Mouse (Mus musculus): ENCODE measurements at regions not wholly inside any gene's neighbourhood (a gene's known extent, or its start where the extent isn't known, plus 50 kb on each side); places are given as distances from the start of the nearest gene placed in this dataset.
"Not testable (repeated sequence)": the region's sequence is repeated elsewhere in the genome, so short reads cannot be mapped to it uniquely, and the experiment has no call there.

- DNase-seq = no peak
These were observed 56.9 kb downstream of the Spata19 start for GRCm38 (mm10) chr9:27453476-27453875.

GRCm38 (mm10) chr9:27453924-27454652 lies 57.5 kb downstream of the Spata19 start:
- DNase-seq = peak in 1 of 2 experiments; percentile 11

GRCm38 (mm10) chr9:27458335-27459040 lies 61.9 kb downstream of the Spata19 start:
- DNase-seq = no peak

- no peak for DNase-seq
These were observed 64.4 kb downstream of the Spata19 start for GRCm38 (mm10) chr9:27461029-27461428.

- DNase-seq = no peak
These were observed 67.4 kb downstream of the Spata19 start for GRCm38 (mm10) chr9:27464006-27464405.

GRCm38 (mm10) chr9:27475468-27475867 lies 78.9 kb downstream of the Spata19 start:
- DNase-seq = no peak

- no peak for DNase-seq
These were observed 80.0 kb downstream of the Spata19 start for GRCm38 (mm10) chr9:27476636-27477035.

- DNase-seq = no peak
These were observed 80.6 kb downstream of the Spata19 start for GRCm38 (mm10) chr9:27477079-27477687.

GRCm38 (mm10) chr9:27478346-27478745 lies 81.7 kb downstream of the Spata19 start:
- DNase-seq = no peak

- no peak for DNase-seq
These were observed 105.2 kb downstream of the Spata19 start for GRCm38 (mm10) chr9:27501816-27502215.

- DNase-seq = no peak
These were observed 112.6 kb downstream of the Spata19 start for GRCm38 (mm10) chr9:27509157-27509556.

GRCm38 (mm10) chr9:27509711-27510110 lies 113.1 kb downstream of the Spata19 start:
- no peak for DNase-seq

GRCm38 (mm10) chr9:27511161-27511560 lies 114.6 kb downstream of the Spata19 start:
- DNase-seq = no peak

GRCm38 (mm10) chr9:27515427-27516110 lies 119.0 kb downstream of the Spata19 start:
- no peak for DNase-seq

GRCm38 (mm10) chr9:27518031-27518430 lies 121.4 kb downstream of the Spata19 start:
- DNase-seq = no peak

GRCm38 (mm10) chr9:27519711-27520110 lies 123.1 kb downstream of the Spata19 start:
- no peak for DNase-seq

- DNase-seq = peak in 1 of 2 experiments; percentile 1
These were observed 124.6 kb downstream of the Spata19 start for GRCm38 (mm10) chr9:27521181-27521580.

- DNase-seq = no peak
These were observed 130.1 kb downstream of the Spata19 start for GRCm38 (mm10) chr9:27526681-27527080.

- no peak for DNase-seq
These were observed 141.9 kb downstream of the Spata19 start for GRCm38 (mm10) chr9:27538480-27538879.

GRCm38 (mm10) chr9:27541585-27542151 lies 145.1 kb downstream of the Spata19 start:
- no peak for DNase-seq

GRCm38 (mm10) chr9:27554697-27555096 lies 158.1 kb downstream of the Spata19 start:
- DNase-seq = not testable (repeated sequence)

- DNase-seq = no peak
These were observed 160.0 kb downstream of the Spata19 start for GRCm38 (mm10) chr9:27556315-27557225.

Measured in lung, adult 18-20 months (tissue).